Mouse (Mus musculus) embryonic facial prominence, embryonic 11.5 days (tissue): ENCODE results near the gene Itpkc. TPM values are rescaled to one million over a fixed set of nuclear protein-coding genes. Genes with fewer than 3 reads are reported as not detected.

ENCODE experiments used
- ATAC-seq: fragments of 200-750 bp; cut with Nextera tagmentation; replicated peaks from 2 replicates; pipeline ENCODE4 v1.8.0; 2017; ENCODE audit warnings: low read depth; ENCODE audit not compliant: insufficient number of reproducible peaks, low FRiP score, low TSS enrichment
- DNase-seq: peaks from one replicate; pipeline ENCODE4 v3.0.0-alpha.2; 2015; ENCODE audit warnings: low spot score
- H3K27ac ChIP-seq: fragments of 300-500 bp; sonication (generic); replicated peaks from 2 replicates; pipeline ENCODE4 v1.5.1; 2014; ENCODE audit warnings: mild to moderate bottlenecking, low read depth, low read length, control low read depth
- H3K27me3 ChIP-seq: fragments of 300-500 bp; sonication (generic); 2 replicates; pipeline ENCODE4 v1.6.1; 2014; ENCODE audit warnings: mild to moderate bottlenecking, low read length, moderate library complexity, mixed read lengths; ENCODE audit not compliant: control insufficient read depth, insufficient read depth
- H3K36me3 ChIP-seq: fragments of 300-500 bp; sonication (generic); replicated peaks from 2 replicates; pipeline ENCODE4 v1.6.1; 2014; ENCODE audit warnings: low read depth, mild to moderate bottlenecking, low read length, moderate library complexity, mixed read lengths; ENCODE audit not compliant: control insufficient read depth, insufficient read depth
- H3K4me1 ChIP-seq: fragments of 300-500 bp; sonication (generic); 2 replicates; pipeline ENCODE4 v1.6.1; 2014; ENCODE audit warnings: low read length, mixed read lengths; ENCODE audit not compliant: control insufficient read depth, insufficient read depth
- H3K4me2 ChIP-seq: fragments of 300-500 bp; sonication (generic); 2 replicates; pipeline ENCODE4 v1.6.1; 2014; ENCODE audit warnings: low read depth, mild to moderate bottlenecking, control low read depth, low read length, moderate library complexity
- H3K4me3 ChIP-seq: fragments of 300-500 bp; sonication (generic); 2 replicates; pipeline ENCODE4 v1.5.1; 2014; ENCODE audit warnings: low read depth, low read length, control low read depth
- H3K9ac ChIP-seq: fragments of 300-500 bp; sonication (generic); replicated peaks from 2 replicates; pipeline ENCODE4 v1.6.1; 2014; ENCODE audit warnings: mild to moderate bottlenecking, control low read depth, low read length
- H3K9me3 ChIP-seq: fragments of 300-500 bp; sonication (generic); replicated peaks from 2 replicates; pipeline ENCODE4 v1.6.1; 2016; ENCODE audit warnings: mild to moderate bottlenecking, low read length, inconsistent platforms, mixed read lengths; ENCODE audit not compliant: control insufficient read depth
- WGBS: fragments of 180-500 bp; shearing (Covaris S2); extraction: QIAGEN DNeasy Blood & Tissue Kit; methylation state at CpG from one replicate; pipeline ENCODE4 v1.1.7; 2014; 5-methylcytosine and 5-hydroxymethylcytosine counted together
- polyA plus RNA-seq: library from polyadenylated mRNA; unstranded; fragments of >200 nt; fragmentation: Nextera tagmentation; extraction: Ambion mirVana; gene quantifications from 2 replicates; pipeline ENCODE4 v1.2.1, GENCODE M21; 2014

Gene Itpkc
- polyA plus RNA-seq, 1 experiment from 2014 or later = 6.0 TPM

DNA sequence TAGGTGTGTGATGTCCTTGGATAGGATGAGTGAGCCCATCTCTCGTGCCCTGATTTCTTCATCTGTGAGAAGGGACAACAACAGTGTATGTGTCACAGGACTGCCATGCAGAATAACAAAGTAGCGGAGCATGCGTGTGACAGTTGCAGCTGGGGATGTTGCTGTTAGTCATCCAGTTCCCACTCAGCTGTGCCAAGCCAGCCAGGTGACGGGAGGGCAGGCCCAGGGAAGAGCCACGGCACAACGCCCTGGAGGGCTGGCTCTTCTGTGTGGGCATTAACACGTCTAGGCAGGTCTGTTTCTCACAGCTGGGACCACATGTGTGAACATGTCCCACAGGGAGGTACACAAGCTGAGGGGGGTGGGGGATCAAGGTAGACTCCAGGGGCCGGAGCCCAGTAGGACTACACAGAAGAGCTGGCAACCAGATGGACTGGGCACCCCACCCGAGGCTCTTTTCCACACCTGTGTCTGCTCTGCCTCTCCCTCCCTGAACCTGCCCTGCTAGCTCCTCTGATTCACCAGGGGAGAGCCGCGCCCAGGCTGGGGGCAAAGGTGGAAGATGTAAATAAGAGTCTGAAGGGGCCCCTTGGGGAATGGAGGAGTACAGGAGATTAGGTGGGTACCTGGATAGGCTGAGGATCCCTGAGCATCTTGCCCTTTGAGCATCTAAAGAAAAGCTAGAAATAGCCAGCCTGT, 3.4 kb downstream of the Itpkc start:
- H3K36me3 ChIP-seq = no peaks in the 10 kb centered on the region
- peaks cover 2% of the 10 kb centered on the region for H3K4me1 ChIP-seq
- no peaks in the 10 kb centered on the region for H3K9me3 ChIP-seq
- H3K4me3 ChIP-seq = no peak overlapping the region
- peak overlapping the region; percentile 5; the same call in 1 of the 2 replicates for H3K9ac ChIP-seq
- ATAC-seq (no peak), DNase-seq (no peak)
- WGBS = 81% methylated on average over 11 of the region's 11 CpGs
- H3K27me3 ChIP-seq = no peaks in the 10 kb centered on the region
- H3K4me2 ChIP-seq = no peak overlapping the region
- no peak overlapping the region for H3K27ac ChIP-seq

DNA sequence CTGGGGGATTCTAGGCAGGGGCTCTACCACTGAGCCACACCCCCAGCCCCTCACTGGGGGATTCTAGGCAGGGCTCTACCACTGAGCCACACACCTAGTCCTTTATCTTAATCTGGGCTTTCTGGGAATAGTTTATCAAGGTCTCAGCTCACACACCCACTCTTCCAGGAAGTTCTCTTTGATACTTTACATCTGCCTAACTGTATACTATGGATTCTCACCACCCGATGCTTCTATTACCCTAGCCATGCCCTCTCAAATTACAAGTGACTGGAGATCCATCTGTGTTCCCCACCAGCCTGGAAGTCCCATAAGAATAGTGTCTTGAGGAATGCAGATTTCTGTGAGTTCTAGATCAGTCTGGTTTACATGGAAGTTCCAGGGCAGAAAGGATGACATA, 5.9 kb downstream of the Itpkc start:
- no peak for DNase-seq
- Histone ChIP-seq H3K36me3 (no peaks in the 10 kb centered on the region), H3K27me3 (no peaks in the 10 kb centered on the region), H3K4me1 (peaks cover 2% of the 10 kb centered on the region), H3K27ac (no peak overlapping the region), H3K9ac (no peak overlapping the region), H3K9me3 (no peaks in the 10 kb centered on the region), H3K4me3 (no peak overlapping the region), H3K4me2 (no peak overlapping the region)
- ATAC-seq = no peak
- 56% methylated on average over 1 of the region's 1 CpGs for WGBS

DNA sequence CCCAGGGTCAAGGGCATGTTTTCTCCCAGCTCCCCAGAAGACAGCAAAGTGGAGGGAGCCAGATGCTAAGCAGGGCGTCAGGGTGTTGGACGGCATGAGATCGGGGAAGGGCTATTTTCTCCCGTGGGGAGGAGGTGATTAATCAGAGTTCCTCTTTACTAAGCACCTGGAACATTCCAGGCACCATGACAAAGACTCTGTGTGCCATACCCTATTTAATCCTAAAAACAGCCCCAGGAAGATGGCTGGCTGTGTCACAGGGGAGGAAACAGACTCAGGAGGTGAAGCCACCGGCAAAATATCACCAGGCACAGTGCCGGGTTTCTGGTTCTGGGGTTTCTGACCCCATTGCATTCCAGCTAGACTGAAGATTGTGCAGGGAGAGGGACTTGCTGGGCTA, 6.5 kb downstream of the Itpkc start:
- Histone ChIP-seq H3K27ac (no peak overlapping the region), H3K36me3 (no peaks in the 10 kb centered on the region), H3K27me3 (no peaks in the 10 kb centered on the region), H3K4me3 (no peak overlapping the region), H3K9me3 (no peaks in the 10 kb centered on the region), H3K4me2 (no peak overlapping the region), H3K9ac (no peak overlapping the region), H3K4me1 (no peaks in the 10 kb centered on the region; the same call in 1 of the 2 replicates)
- WGBS = 81% methylated on average over 6 of the region's 6 CpGs
- DNase-seq = no peak
- ATAC-seq = no peak

DNA sequence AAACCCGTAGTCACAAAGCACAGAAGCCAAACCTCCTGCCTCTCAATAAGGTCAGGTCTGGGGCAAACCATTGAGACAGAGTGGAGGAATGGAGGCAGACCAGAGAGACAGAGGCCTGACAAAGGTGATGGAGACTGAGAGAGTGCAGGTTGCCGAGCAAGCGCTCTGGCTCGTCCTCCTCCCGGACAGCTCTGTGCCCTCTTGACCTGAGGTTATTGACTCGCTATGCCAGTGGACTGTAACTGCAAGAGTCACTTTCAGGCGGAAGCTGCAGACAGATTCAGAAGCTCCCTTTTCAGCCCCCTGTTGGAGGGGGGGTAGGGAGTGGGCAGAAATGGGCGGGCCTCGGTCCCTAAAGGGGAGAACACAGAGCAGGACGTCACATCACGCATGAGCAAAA, 8.5 kb downstream of the Itpkc start:
- Histone ChIP-seq H3K27ac (no peak overlapping the region), H3K4me2 (no peak overlapping the region), H3K9ac (no peak overlapping the region), H3K36me3 (no peaks in the 10 kb centered on the region), H3K4me3 (no peak overlapping the region), H3K4me1 (no peaks in the 10 kb centered on the region), H3K27me3 (no peaks in the 10 kb centered on the region), H3K9me3 (no peaks in the 10 kb centered on the region)
- 71% methylated on average over 11 of the region's 11 CpGs for WGBS
- ATAC-seq (no peak), DNase-seq (no peak)

DNA sequence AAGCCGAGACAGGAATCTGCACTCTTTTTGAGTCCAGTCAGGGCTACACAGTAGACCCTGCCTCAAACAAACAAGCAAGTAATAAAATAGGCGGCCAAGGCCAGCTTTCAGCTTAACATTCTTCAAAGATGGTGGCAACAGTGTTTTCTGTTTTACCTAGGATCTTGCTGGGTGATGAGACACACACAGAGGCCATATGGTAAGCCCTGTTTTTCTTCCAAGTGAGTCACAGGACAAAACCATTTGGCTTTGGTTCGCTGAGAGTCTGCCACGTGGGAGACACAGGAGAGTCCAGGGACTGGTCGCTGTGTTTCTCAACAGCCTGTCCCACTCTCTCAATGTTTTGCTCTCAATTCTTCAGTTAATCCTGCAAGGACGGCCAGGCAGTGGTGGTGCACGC, 9.9 kb downstream of the Itpkc start:
- no peak overlapping the region for H3K9ac ChIP-seq
- 85% methylated on average over 7 of the region's 7 CpGs for WGBS
- no peaks in the 10 kb centered on the region for H3K27me3 ChIP-seq
- no peak overlapping the region for H3K27ac ChIP-seq
- H3K36me3 ChIP-seq = no peaks in the 10 kb centered on the region
- no peaks in the 10 kb centered on the region for H3K4me1 ChIP-seq
- no peak for DNase-seq
- no peak overlapping the region for H3K4me3 ChIP-seq
- H3K9me3 ChIP-seq = no peaks in the 10 kb centered on the region
- H3K4me2 ChIP-seq = no peak overlapping the region
- ATAC-seq = no peak

DNA sequence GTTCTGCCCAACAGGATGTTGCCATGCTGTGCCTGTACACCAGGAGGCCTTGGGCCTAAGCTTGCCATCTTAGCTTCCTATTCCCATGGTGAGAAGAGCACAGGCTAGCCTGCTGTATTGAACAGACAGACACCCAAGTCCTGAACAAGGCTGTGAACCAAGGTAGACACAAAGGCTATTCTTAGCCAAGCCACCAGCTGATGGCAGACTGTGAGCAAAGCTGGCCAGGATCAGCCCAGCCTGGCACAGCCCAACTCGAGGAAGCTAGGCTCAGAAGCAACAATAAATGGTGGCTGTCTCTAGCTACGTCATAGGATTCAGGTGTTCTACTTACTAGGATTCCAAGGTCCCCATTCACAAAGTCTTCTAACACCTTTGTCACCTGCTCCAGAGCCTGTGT, 15.8 kb downstream of the Itpkc start:
- H3K4me2 ChIP-seq = no peak overlapping the region
- DNase-seq = no peak
- H3K9ac ChIP-seq = no peak overlapping the region
- peaks cover under 1% of the 10 kb centered on the region for H3K36me3 ChIP-seq
- no peaks in the 10 kb centered on the region for H3K9me3 ChIP-seq
- no peak for ATAC-seq
- H3K27me3 ChIP-seq = no peaks in the 10 kb centered on the region
- no peak overlapping the region for H3K4me3 ChIP-seq
- no peaks in the 10 kb centered on the region for H3K4me1 ChIP-seq
- 80% methylated on average over 2 of the region's 2 CpGs for WGBS
- no peak overlapping the region for H3K27ac ChIP-seq

DNA sequence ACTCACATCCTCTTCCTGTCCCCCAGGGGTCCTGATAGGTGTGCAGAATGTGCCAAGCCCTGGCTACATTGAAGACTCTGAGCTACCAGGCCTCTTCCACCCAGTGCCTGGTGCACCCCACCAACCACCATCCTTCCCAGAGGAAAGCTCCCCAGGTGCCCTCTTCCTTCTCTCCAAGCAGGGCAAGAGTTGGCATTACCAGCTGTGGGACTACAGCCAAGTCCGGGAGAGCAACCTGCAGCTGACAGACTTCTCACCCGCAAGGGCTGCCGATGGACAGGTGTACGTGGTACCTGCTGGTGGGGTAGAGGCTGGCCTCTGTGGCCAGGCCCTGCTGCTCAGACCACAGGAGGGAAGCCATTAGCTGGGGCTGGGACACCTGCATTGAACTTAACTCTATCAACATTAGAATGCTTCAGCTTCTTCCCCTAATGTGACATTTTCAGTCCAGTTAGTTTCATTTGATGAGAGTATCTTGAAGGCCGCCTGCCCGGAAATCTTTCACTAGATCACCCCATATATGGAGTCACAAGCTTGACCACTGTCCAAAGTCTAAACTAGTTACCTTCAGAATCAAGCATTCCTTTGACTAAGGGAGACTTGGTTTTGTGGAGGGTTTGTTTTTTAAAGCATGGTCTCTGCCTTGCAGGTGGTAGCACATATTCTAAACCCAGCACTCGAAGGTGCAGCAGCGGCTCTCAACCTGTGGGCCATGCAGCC, 24.6 kb downstream of the Itpkc start:
- Histone ChIP-seq H3K27me3 (no peaks in the 10 kb centered on the region), H3K36me3 (peaks cover 5% of the 10 kb centered on the region), H3K4me1 (no peaks in the 10 kb centered on the region), H3K9ac (no peak overlapping the region), H3K4me3 (no peak overlapping the region), H3K4me2 (no peak overlapping the region), H3K27ac (no peak overlapping the region), H3K9me3 (no peaks in the 10 kb centered on the region)
- DNase-seq = no peak
- no peak for ATAC-seq
- 92% methylated on average over 8 of the region's 8 CpGs for WGBS

DNA sequence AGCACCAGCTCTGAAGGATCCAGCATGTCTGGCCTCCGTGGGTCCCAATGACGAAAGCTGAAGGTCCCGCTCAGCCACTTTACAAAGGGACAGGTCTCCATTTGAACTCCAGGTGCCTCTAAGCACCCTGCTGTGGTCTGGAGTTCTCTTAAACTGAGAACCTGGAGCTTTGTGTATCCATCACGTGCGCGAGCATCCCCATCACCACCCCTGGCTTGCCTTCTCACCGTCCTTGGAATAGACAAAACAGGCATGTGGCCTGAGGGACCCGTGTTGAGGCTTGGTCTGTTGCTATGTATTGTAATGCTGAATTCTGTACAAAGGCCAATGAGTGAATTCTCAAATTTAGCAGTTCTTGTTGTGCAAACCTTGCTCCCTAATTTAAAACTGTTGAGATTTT, 29.7 kb downstream of the Itpkc start:
- Histone ChIP-seq H3K27me3 (no peaks in the 10 kb centered on the region), H3K4me1 (no peaks in the 10 kb centered on the region), H3K9me3 (no peaks in the 10 kb centered on the region), H3K36me3 (no peaks in the 10 kb centered on the region; the same call in 1 of the 2 replicates), H3K27ac (no peak overlapping the region), H3K4me3 (no peak overlapping the region), H3K9ac (no peak overlapping the region), H3K4me2 (no peak overlapping the region)
- DNase-seq (no peak), ATAC-seq (no peak)
- 88% methylated on average over 8 of the region's 8 CpGs for WGBS
